Mouse (Mus musculus) heart, embryonic 15.5 days (tissue): ENCODE results near the gene Eid1. TPM values are rescaled to one million over a fixed set of nuclear protein-coding genes. Genes with fewer than 3 reads are reported as not detected.

Experiments used
- ATAC-seq: fragments of 200-750 bp; cut with Nextera tagmentation; replicated peaks from 2 replicates; pipeline ENCODE4 v1.8.0; 2017; ENCODE audit warnings: low read depth, moderate TSS enrichment; ENCODE audit not compliant: insufficient number of reproducible peaks, insufficient read depth, low FRiP score
- H3K27ac ChIP-seq: fragments of 300-500 bp; sonication (generic); 2 replicates; pipeline ENCODE4 v1.5.1; 2015; ENCODE audit warnings: mild to moderate bottlenecking, inconsistent platforms
- H3K27me3 ChIP-seq: fragments of 300-500 bp; sonication (generic); 2 replicates; pipeline ENCODE4 v1.6.1; 2015; ENCODE audit warnings: inconsistent platforms
- H3K36me3 ChIP-seq: fragments of 300-500 bp; sonication (generic); 2 replicates; pipeline ENCODE4 v1.6.1; 2015; ENCODE audit warnings: mild to moderate bottlenecking, inconsistent platforms
- H3K4me1 ChIP-seq: fragments of 300-500 bp; sonication (generic); replicated peaks from 2 replicates; pipeline ENCODE4 v1.6.1; 2015; ENCODE audit warnings: inconsistent platforms
- H3K4me2 ChIP-seq: fragments of 300-500 bp; sonication (generic); 2 replicates; pipeline ENCODE4 v1.6.1; 2015; ENCODE audit warnings: inconsistent platforms, mild to moderate bottlenecking, moderate library complexity
- H3K4me3 ChIP-seq: fragments of 300-500 bp; sonication (generic); 2 replicates; pipeline ENCODE4 v1.5.1; 2015; ENCODE audit warnings: mild to moderate bottlenecking, inconsistent platforms
- H3K9ac ChIP-seq: fragments of 300-500 bp; sonication (generic); 2 replicates; pipeline ENCODE4 v1.6.1; 2015; ENCODE audit warnings: mild to moderate bottlenecking, inconsistent platforms
- H3K9me3 ChIP-seq: fragments of 300-500 bp; sonication (generic); replicated peaks from 2 replicates; pipeline ENCODE4 v1.6.1; 2016; ENCODE audit warnings: inconsistent platforms
- WGBS: fragments of 180-500 bp; shearing (Covaris S2); methylation state at CpG from one replicate; pipeline ENCODE4 v1.1.7; 2015; ENCODE audit warnings: mixed read lengths; 5-methylcytosine and 5-hydroxymethylcytosine counted together
- polyA plus RNA-seq: library from polyadenylated mRNA; unstranded; fragments of >200 nt; fragmentation: Nextera tagmentation; extraction: Ambion mirVana; gene quantifications from 2 replicates; pipeline ENCODE4 v1.2.1, GENCODE M21; 2015

The Eid1 gene
- polyA plus RNA-seq, 1 experiment from 2014 or later, result 128 TPM

DNA sequence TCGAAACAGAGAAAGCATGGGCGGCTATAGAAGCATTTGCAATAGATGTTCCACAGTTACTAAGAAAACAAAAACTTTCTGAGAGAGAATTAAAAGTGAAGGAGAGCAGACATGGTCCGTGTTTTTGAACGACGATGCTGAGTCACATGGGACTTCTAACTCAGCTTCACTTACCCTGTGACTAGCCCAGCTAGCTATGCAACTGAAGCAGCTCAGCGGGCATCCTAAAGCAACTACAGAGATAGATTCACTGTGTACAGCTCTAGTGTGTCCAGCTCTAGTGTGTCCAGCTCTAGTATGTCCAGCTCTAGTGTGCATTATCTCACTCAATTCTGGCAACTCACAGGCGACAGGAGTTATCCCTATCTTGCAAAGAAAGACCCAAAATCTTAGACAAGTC lies 5.2 kb upstream of the Eid1 start:
- Histone ChIP-seq H3K27me3 (no peaks in the 10 kb centered on the region), H3K9ac (no peak overlapping the region), H3K9me3 (no peaks in the 10 kb centered on the region), H3K4me1 (peaks cover 8% of the 10 kb centered on the region; the same call in 1 of the 2 replicates), H3K4me3 (no peak overlapping the region), H3K27ac (no peak overlapping the region), H3K36me3 (no peaks in the 10 kb centered on the region), H3K4me2 (no peak overlapping the region)
- ATAC-seq, result no peak
- WGBS, result 71% methylated on average over 7 of the region's 7 CpGs

DNA sequence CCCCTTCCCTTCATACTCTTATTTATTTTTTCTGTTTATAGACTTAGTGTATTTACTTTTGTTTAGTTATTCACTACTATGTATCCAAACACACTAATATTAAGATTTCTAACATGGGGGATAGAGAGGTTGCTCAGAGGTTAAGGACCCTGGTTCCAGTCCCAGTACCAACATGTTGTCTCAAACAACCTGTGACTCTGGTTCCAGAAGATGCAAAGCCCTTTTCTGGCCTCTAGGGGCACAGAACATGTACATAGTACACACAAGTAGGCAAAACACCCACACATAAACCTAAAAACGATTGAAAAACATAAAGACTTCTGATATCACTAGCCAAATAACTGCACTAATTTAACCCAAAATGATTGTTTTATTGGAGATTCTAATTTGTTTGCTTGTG lies 2.0 kb upstream of the Eid1 start:
- Histone ChIP-seq H3K4me3 (no peak overlapping the region), H3K9ac (no peak overlapping the region), H3K27me3 (no peaks in the 10 kb centered on the region), H3K4me2 (no peak overlapping the region), H3K36me3 (no peaks in the 10 kb centered on the region), H3K9me3 (no peaks in the 10 kb centered on the region), H3K4me1 (peaks cover 17% of the 10 kb centered on the region), H3K27ac (no peak overlapping the region)
- WGBS, result 53% methylated on average over 1 of the region's 1 CpGs
- ATAC-seq, result no peak

DNA sequence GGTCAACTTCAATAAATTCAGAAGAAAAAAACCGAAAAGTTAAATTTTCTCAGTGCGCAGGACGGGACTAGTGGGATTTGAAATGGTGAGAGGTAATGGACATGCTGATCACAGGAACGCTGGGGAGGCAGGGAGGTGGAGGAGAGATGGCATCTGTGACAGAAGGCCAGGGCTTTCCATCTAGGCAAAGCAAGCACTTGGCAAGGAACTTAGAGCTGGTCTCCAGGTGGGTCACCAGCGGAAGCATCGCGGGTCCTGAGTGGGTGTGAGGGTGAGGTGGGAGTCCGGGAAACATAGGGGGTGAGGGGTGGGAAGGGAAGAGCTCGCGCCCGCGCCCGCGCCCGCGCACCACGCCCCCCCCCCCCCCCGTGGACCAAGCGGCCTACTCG lies 333 bp upstream of the Eid1 start:
- peak overlapping the region; percentile 81 for H3K9ac ChIP-seq
- H3K27ac ChIP-seq, result peak overlapping the region; percentile 88
- H3K4me1 ChIP-seq, result peaks cover 11% of the 10 kb centered on the region
- peak overlapping the region; percentile 95 for H3K4me3 ChIP-seq
- WGBS, result 17% methylated on average over 16 of the region's 20 CpGs
- peak overlapping the region; percentile 78 for H3K4me2 ChIP-seq
- H3K27me3 ChIP-seq, result no peaks in the 10 kb centered on the region
- H3K9me3 ChIP-seq, result no peaks in the 10 kb centered on the region
- no peaks in the 10 kb centered on the region for H3K36me3 ChIP-seq
- peak; percentile 59; the same call in 1 of the 2 replicates for ATAC-seq

DNA sequence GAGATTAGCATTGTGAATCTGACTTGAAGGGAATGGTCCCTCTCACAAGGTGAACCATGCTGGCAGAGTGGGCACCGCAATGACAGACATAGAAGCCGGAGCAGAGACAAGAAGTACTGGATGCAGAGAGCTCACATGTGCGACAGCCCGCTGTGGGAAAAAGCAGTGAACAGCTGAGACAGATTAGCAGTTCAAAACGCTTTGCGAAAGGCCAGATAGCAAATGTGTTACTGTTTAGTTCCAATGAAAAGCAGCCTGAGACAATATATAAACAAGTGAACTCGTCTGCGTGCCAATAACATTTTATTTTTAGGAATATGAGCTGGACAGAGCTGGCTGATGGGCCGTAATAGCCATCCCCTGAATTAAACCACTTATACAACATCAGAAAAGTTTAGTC lies 8.9 kb downstream of the Eid1 start:
- Histone ChIP-seq H3K4me2 (no peak overlapping the region), H3K27me3 (no peaks in the 10 kb centered on the region), H3K9ac (no peak overlapping the region), H3K27ac (no peak overlapping the region), H3K9me3 (no peaks in the 10 kb centered on the region), H3K4me1 (0 out of 2 replicates have a peak, but pooled peaks cover 3% of the 10 kb centered on the region), H3K4me3 (no peak overlapping the region), H3K36me3 (no peaks in the 10 kb centered on the region)
- 56% methylated on average over 9 of the region's 9 CpGs for WGBS
- ATAC-seq, result no peak

DNA sequence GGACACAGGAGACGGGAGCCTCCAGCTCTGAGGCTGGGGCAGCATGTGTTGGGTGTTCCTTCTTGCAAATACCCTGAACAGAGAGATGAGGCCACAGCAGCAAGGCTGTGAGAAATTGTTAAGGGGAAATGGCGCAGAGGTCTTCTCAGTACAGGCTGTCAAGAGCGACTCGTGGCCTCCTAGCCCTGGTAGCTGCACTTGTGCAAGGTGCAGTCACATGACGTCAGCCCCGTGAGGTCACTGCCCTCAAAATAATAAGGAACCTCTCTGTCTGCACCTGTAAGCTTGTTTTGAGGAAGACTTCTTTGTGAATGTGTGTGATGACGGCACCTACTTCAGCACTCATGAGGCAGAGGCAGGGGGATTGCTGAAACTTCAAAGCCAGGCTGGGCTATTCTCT lies 11.0 kb downstream of the Eid1 start:
- H3K27me3 ChIP-seq, result no peaks in the 10 kb centered on the region
- ATAC-seq, result no peak
- H3K9me3 ChIP-seq, result no peaks in the 10 kb centered on the region
- 83% methylated on average over 7 of the region's 7 CpGs for WGBS
- no peak overlapping the region for H3K27ac ChIP-seq
- H3K4me2 ChIP-seq, result no peak overlapping the region
- H3K36me3 ChIP-seq, result no peaks in the 10 kb centered on the region
- H3K9ac ChIP-seq, result no peak overlapping the region
- H3K4me3 ChIP-seq, result no peak overlapping the region
- H3K4me1 ChIP-seq, result 0 out of 2 replicates have a peak, but pooled peaks cover 3% of the 10 kb centered on the region

DNA sequence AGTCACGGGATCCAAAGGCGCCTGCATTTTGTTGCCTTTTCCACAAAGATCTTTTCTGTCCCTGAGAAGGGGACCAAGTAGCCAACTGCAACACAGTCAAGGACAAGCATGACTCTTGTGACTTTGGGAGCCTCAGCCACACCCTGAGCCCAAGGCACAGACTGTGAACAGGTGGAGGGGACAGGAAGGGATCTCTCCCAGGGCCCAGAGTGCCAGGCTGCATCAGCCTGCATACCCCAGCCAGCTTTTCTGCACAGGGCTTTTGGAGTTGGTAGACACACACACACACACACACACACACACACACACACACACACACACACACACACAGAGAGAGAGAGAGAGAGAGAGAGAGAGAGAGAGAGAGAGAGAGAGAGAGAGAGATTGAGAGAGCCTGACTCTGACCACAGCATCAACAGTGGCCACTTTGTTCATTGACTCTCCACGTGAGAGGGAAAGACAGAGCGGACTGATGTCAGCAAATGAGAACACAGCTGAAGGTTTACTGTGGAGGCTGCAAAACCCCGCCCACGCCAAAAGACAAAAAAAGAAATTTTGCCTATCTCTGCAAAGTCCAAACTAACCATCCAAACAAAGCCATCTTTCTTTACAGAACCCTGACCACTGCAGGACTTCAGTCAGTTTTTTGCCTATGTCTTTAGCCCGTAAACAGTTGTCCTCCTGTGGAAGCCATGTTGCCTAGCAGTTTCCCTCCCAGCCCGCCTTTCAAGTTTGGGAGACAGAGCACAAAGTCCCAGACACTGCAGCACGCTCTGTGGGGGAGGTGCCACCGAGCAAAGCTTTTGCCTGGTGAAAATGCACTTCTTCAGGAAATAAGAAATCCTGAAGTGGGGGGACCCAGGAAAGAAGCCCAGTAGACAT lies 11.9 kb downstream of the Eid1 start:
- 65% methylated on average over 10 of the region's 10 CpGs for WGBS
- Histone ChIP-seq H3K27ac (no peak overlapping the region), H3K9ac (no peak overlapping the region), H3K4me3 (no peak overlapping the region), H3K4me2 (no peak overlapping the region), H3K9me3 (no peaks in the 10 kb centered on the region), H3K36me3 (no peaks in the 10 kb centered on the region), H3K4me1 (0 out of 2 replicates have a peak, but pooled peaks cover 3% of the 10 kb centered on the region), H3K27me3 (no peaks in the 10 kb centered on the region)
- no peak; the same call in 1 of the 2 replicates for ATAC-seq

DNA sequence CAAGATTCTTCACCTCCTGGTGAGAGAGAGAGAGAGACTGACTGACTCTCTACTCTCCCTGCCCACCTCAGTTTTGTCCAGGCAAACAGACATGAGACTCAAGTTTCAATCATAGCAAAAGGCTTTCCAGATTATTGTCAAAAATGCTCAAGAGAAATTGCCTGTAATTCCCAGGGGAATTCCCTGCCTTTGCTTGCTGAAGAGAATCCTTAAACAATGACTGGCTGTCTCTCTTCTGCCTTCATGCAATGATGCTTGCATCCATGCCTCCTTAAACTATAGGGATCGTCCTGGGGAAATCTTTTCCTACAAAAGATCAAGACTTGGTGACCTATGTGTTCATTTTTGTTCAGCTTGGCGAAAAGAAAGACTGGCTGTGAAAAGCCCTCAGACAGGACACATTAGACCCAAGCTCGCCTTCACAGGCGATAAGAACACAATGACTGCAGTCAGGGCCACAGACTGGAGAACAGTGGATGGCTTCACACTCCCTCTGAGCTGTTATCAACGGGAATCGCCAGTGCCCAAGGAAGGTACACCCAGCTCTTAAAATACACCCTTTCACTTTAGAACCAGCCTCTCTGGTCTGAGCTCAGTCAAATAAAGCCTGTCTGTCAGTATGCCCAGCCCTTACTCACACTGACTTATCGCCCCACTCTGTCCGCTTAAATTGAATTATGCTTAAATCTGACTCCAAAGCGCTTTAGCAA lies 12.7 kb downstream of the Eid1 start:
- H3K9me3 ChIP-seq, result no peaks in the 10 kb centered on the region
- H3K9ac ChIP-seq, result no peak overlapping the region
- no peak for ATAC-seq
- no peaks in the 10 kb centered on the region for H3K27me3 ChIP-seq
- H3K4me1 ChIP-seq, result 0 out of 2 replicates have a peak, but pooled peaks cover 3% of the 10 kb centered on the region
- H3K36me3 ChIP-seq, result no peaks in the 10 kb centered on the region
- no peak overlapping the region for H3K4me2 ChIP-seq
- 47% methylated on average over 9 of the region's 9 CpGs for WGBS
- H3K27ac ChIP-seq, result no peak overlapping the region
- no peak overlapping the region for H3K4me3 ChIP-seq

DNA sequence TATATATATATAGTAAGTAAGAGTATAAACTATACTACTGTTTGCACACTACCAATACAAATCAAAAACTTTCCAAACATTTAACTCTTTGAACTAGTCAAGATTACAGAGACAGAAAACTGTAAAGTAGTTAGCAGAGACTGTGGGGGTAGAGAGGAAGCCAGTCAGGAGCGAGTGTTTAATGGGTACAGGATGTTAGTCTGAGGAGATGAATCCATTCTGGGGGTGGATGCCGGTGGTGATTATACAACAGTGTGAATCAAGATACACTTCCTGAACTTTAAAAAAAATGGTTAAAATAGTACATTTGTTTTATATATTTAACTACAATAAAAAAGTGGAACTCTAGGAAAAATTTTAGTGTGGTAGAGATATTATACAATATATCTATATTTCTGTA lies 19.1 kb downstream of the Eid1 start:
- Histone ChIP-seq H3K9ac (no peak overlapping the region), H3K4me1 (no peaks in the 10 kb centered on the region), H3K4me3 (no peak overlapping the region), H3K9me3 (no peaks in the 10 kb centered on the region), H3K27me3 (no peaks in the 10 kb centered on the region), H3K4me2 (no peak overlapping the region), H3K36me3 (no peaks in the 10 kb centered on the region), H3K27ac (no peak overlapping the region)
- 55% methylated on average over 2 of the region's 2 CpGs for WGBS
- no peak for ATAC-seq

DNA sequence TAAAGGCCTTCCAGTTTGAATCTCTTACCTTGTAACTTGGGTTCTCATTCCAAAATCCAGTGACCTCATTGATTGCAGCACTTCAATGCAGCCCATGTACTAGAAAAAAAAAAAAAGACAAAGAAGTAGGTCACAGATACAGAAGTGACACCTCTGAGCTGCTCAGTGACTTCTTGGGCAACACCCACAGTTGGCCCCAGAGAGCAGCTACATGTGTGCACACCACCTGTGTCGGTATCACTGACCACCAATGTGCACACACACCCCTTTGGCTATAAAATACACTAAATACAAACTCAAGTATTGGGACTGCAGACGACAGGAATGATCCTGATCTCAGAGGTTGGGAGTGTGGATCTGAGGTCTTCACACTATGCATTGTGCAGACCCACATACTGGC lies 21.9 kb downstream of the Eid1 start:
- Histone ChIP-seq H3K9ac (no peak overlapping the region), H3K4me1 (no peaks in the 10 kb centered on the region), H3K36me3 (no peaks in the 10 kb centered on the region), H3K4me3 (no peak overlapping the region), H3K27me3 (no peaks in the 10 kb centered on the region), H3K27ac (no peak overlapping the region), H3K4me2 (no peak overlapping the region), H3K9me3 (no peaks in the 10 kb centered on the region)
- 75% methylated on average over 2 of the region's 2 CpGs for WGBS
- no peak for ATAC-seq

DNA sequence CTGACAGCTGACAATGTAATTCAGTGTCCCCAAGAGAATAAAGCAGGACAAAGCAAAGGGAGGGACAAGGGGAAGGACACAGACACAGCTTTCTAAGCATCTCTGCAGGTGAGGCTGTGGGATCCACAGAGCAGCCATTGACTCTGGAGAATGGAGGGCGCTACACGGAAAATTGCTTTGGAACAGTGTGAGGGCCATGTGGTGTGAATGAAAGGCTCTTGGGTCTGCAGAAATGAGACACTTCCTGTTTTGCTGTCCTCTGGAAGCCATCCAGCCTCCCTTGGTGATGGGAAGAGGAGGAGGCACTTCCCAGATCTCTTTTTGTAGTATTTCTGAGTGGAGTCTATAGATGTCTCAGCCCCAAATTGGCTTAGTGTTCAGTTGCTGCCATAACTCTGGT lies 23.3 kb downstream of the Eid1 start:
- H3K36me3 ChIP-seq, result no peaks in the 10 kb centered on the region
- H3K4me2 ChIP-seq, result no peak overlapping the region
- H3K27ac ChIP-seq, result peak overlapping the region; percentile 18
- H3K9ac ChIP-seq, result no peak overlapping the region
- no peak for ATAC-seq
- no peaks in the 10 kb centered on the region for H3K9me3 ChIP-seq
- H3K4me3 ChIP-seq, result no peak overlapping the region
- H3K4me1 ChIP-seq, result no peaks in the 10 kb centered on the region
- no peaks in the 10 kb centered on the region for H3K27me3 ChIP-seq
- WGBS, result 55% methylated on average over 2 of the region's 2 CpGs

DNA sequence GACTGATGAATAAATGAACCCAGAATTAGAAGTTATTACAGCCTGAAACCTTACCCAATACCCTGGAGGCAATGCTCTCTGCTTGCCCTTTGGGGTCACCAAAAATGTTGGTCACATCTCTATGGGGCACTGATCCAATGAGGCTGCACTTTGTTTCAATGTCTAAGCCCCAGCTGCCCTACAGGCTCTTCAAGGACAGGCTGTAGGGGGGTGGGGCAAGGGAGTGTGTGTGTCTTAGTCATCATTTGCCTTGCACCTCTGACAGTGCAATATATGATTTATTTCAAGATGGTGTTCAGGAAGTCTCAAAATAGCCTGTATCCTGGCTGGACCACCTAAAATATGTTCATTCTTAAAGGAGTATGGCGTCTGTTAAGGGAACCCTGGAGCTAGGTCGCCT lies 28.7 kb downstream of the Eid1 start:
- WGBS, result 81% methylated on average over 2 of the region's 2 CpGs
- Histone ChIP-seq H3K4me2 (no peak overlapping the region), H3K9ac (no peak overlapping the region), H3K4me1 (peaks cover 3% of the 10 kb centered on the region; the same call in 1 of the 2 replicates), H3K4me3 (no peak overlapping the region), H3K27me3 (no peaks in the 10 kb centered on the region), H3K27ac (no peak overlapping the region), H3K9me3 (no peaks in the 10 kb centered on the region), H3K36me3 (no peaks in the 10 kb centered on the region)
- no peak for ATAC-seq
